Mouse (Mus musculus) stomach, embryonic 16.5 days (tissue): ENCODE measurements around the gene Bola2. TPM values are rescaled to one million over a fixed set of nuclear protein-coding genes. Genes with fewer than 3 reads are reported as not detected.

Experiments
- polyA plus RNA-seq: library from polyadenylated mRNA; unstranded; fragments of >200 nt; fragmentation: Nextera tagmentation; extraction: Ambion mirVana; gene quantifications from 2 replicates; pipeline ENCODE4 v1.2.1, GENCODE M21; 2015

Gene Bola2
- polyA plus RNA-seq, 1 experiment from 2014 or later, result 107 TPM

Other genes starting within 250 kb of the Bola2 start
- 4.0 and 110 TPM in 2 replicates for gene Atp2a1, start 232.3 kb upstream of the Bola2 start, polyA plus RNA-seq
- 40.9 and 42.1 TPM in 2 replicates for gene Sh2b1, start 220.0 kb upstream of the Bola2 start, polyA plus RNA-seq
- 140 and 154 TPM in 2 replicates for gene Tufm, start 208.0 kb upstream of the Bola2 start, polyA plus RNA-seq
- gene Atxn2l, start 192.0 kb upstream of the Bola2 start, polyA plus RNA-seq, result 31.2 and 33.4 TPM in 2 replicates
- gene Eif3c, start 129.0 kb upstream of the Bola2 start, polyA plus RNA-seq, result 165 and 176 TPM in 2 replicates
- 1.4 and 2.2 TPM in 2 replicates for gene Apobr, start 110.5 kb upstream of the Bola2 start, polyA plus RNA-seq
- gene Cln3, start 109.6 kb upstream of the Bola2 start, polyA plus RNA-seq, result 30.4 and 33.3 TPM in 2 replicates
- not detected in 2 replicates for gene Il27, start 100.5 kb upstream of the Bola2 start, polyA plus RNA-seq
- gene Nupr1, start 64.5 kb upstream of the Bola2 start, polyA plus RNA-seq, result 133 and 141 TPM in 2 replicates
- 40.4 and 47.6 TPM in 2 replicates for gene Sgf29, start 46.1 kb upstream of the Bola2 start, polyA plus RNA-seq
- 11.9 and 13.0 TPM in 2 replicates for gene Sult1a1, start 19.0 kb upstream of the Bola2 start, polyA plus RNA-seq
- 9.0 and 9.5 TPM in 2 replicates for gene Slx1b, start 383 bp downstream of the Bola2 start, polyA plus RNA-seq
- 45.8 and 55.5 TPM in 2 replicates for gene Coro1a, start 12.4 kb downstream of the Bola2 start, polyA plus RNA-seq
- 94.8 and 109 TPM in 2 replicates for gene Mapk3, start 64.2 kb downstream of the Bola2 start, polyA plus RNA-seq
- 11.1 and 15.4 TPM in 2 replicates for gene Gdpd3, start 70.9 kb downstream of the Bola2 start, polyA plus RNA-seq
- gene Ypel3, start 81.6 kb downstream of the Bola2 start, polyA plus RNA-seq, result 60.6 and 65.9 TPM in 2 replicates
- 0.27 and 0.47 TPM in 2 replicates for gene Tbx6, start 86.1 kb downstream of the Bola2 start, polyA plus RNA-seq
- 180 and 192 TPM in 2 replicates for gene Ppp4c, start 97.1 kb downstream of the Bola2 start, polyA plus RNA-seq
- 1.1 and 1.3 TPM in 2 replicates for gene Fam57b, start 102.3 kb downstream of the Bola2 start, polyA plus RNA-seq
- gene 4930451I11Rik, start 136.2 kb downstream of the Bola2 start, polyA plus RNA-seq, result not detected in 2 replicates
- 0.89 TPM in 1 of 2 replicates, not detected in the other for gene Doc2a, start 152.0 kb downstream of the Bola2 start, polyA plus RNA-seq
- gene Hirip3, start 166.6 kb downstream of the Bola2 start, polyA plus RNA-seq, result 22.9 and 24.4 TPM in 2 replicates
- 62.2 and 64.8 TPM in 2 replicates for gene Ino80e, start 167.0 kb downstream of the Bola2 start, polyA plus RNA-seq
- 40.1 and 43.3 TPM in 2 replicates for gene Taok2, start 189.3 kb downstream of the Bola2 start, polyA plus RNA-seq
- 30.2 and 34.1 TPM in 2 replicates for gene Tmem219, start 227.5 kb downstream of the Bola2 start, polyA plus RNA-seq
- gene Kctd13, start 233.5 kb downstream of the Bola2 start, polyA plus RNA-seq, result 11.3 and 12.8 TPM in 2 replicates